ENCODE assay signal across 16 mouse cellular contexts in the genomic region with DNA sequence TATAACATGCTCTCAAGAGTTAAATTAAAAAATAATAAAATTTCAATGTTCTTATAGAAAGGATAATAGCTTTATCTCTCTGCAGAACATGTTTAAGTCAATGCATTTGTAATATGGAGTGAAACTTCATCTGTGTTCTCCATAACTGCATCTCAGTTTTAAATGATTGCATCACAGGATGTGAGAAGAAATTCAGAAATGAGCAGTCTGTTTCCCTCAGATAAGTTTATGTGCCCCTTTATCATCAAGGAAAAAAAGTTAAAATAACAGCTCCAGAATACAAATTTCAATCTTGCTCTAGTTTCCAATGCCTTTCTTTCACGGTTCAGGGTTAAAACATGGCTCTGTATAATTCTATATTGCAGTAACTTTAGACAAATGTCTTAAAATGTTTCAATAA.
"Had no signal": no experiment of that assay in that cellular context is flagged by ENCODE, and none has a peak within 500 bp of the region (broad histone marks: within the 10 kb centered on the region; RNA-seq: fewer than 3 reads in every experiment).

No protein-coding gene starts in this region.

- H3K9ac ChIP-seq: neural tube, embryonic 13.5 days; neural tube, embryonic 15.5 days; stomach, embryonic 15.5 days had no signal

- H3K4me1 ChIP-seq: neural tube, embryonic 13.5 days; neural tube, embryonic 15.5 days; stomach, embryonic 15.5 days had no signal

- H3K36me3 ChIP-seq: neural tube, embryonic 13.5 days; neural tube, embryonic 15.5 days; stomach, embryonic 15.5 days had no signal

- H3K27me3 ChIP-seq: neural tube, embryonic 13.5 days; neural tube, embryonic 15.5 days; stomach, embryonic 15.5 days had no signal

- H3K9me3 ChIP-seq: neural tube, embryonic 13.5 days; neural tube, embryonic 15.5 days; stomach, embryonic 15.5 days had no signal

- DNase-seq: retina, postnatal 1 day; right cerebral cortex, adult 18-20 months; right cerebral cortex, postnatal 14 days; right cerebral cortex, postnatal 25 days; right cerebral cortex, postnatal 4 days; spleen, adult 18-20 months; thymus, adult 18-20 months; thymus, adult 2 months; thymus, postnatal 14 days; thymus, postnatal 25 days; thymus, postnatal 36 days; thymus, postnatal 4 days had no signal

- H3K27ac ChIP-seq: neural tube, embryonic 13.5 days; neural tube, embryonic 15.5 days; stomach, embryonic 15.5 days; stomach, postnatal 0 days had no signal

- H3K4me3 ChIP-seq: neural tube, embryonic 13.5 days; neural tube, embryonic 15.5 days; stomach, embryonic 15.5 days had no signal
